Mouse (Mus musculus) kidney, adult 18-20 months (tissue): Measurements from ENCODE around the gene Otoa.

Experiments
- DNase-seq: peaks from one replicate; pipeline ENCODE4 v3.0.0; 2021

The Otoa gene

DNA sequence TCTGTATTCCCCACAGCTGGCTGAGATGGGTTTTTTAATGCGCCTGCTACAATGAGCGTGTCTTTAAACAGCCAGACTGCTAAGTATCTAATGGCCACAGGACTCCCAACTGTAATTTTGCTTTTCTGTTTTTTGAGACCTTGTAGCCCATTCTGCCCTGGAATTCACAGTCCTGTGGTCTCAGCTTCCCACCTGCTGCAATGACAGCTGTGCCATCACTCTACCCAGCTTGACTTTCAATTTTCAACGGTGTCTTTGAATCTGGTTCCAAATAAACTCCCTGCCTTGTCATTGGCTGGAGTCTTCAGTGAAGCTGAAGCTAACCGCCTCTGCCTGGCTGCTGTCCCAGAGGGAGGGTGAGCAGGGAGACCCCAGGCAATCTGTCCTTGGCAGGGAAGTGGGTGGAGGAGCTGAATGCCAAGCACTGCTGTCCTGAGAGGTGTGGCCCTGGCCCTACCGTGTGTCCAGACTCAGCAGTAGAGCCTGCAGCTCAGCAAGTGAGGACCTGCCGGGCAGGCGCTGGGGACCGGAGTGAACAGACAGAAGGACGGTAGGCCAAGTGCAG, 1.6 kb downstream of the Otoa start:
- DNase-seq: no peak

GRCm38 (mm10) chr7:121084840-121085453, 3.5 kb downstream of the Otoa start:
- DNase-seq: no peak

DNA sequence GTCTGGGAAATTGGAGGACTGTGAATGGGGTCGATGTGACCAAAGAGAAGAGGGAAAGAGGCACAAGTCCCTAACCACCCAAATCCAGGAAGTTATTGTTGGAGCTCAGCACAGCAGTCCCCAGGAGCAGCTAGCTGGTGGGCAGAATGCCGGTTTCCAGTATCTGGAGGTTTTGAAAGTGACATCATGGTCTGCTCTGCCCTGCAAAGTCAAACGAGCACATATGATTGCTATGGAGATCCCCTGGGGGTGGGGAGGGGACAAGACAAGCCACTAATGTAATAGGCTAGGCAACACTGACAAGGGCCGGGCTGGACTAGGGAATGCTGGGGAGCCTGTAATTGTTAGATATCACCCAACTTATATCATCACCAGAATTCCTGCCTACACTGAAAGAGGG, 4.0 kb downstream of the Otoa start:
- DNase-seq: no peak

- no peak for DNase-seq
Measured at GRCm38 (mm10) chr7:121088745-121089144, 7.3 kb downstream of the Otoa start.

DNA sequence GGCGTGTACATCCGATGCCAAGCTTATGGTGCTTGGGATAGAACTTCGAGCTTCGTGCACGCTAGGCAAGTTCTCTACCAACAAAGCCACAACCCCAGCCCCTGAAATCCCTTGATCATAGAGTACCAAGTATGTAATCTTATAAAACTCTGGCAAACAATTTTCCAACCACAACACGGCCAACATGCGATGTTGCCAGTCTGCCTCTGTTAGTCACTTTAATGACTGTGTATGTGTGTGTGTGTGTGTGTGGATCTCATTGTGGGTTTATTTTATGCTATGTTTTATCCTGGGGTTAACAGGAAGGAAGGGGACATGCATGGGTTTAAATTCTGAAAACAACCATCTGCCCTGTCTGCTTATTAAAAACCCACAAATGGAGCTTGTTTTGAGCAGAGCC, 9.3 kb downstream of the Otoa start:
- no peak for DNase-seq

DNA sequence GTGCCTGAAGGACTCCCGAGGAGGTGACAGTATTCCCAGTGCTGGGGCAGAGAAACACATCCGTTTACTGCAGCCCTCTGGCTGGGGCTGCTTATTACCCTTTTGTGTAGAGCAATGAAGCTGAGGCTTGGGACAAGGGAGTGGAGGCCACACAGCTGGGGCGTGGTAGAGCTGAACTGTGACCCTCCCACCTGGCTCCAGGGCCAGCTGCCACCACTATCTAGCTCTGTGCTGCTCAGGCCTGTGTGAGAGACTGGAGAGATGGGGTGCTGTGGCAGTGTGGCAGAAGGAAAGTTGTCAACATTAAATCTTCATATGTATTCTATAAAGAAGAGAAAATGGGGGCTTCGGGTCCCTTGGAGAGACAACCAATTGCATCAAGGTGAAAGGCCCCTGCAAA, 11.6 kb downstream of the Otoa start:
- DNase-seq: no peak

DNA sequence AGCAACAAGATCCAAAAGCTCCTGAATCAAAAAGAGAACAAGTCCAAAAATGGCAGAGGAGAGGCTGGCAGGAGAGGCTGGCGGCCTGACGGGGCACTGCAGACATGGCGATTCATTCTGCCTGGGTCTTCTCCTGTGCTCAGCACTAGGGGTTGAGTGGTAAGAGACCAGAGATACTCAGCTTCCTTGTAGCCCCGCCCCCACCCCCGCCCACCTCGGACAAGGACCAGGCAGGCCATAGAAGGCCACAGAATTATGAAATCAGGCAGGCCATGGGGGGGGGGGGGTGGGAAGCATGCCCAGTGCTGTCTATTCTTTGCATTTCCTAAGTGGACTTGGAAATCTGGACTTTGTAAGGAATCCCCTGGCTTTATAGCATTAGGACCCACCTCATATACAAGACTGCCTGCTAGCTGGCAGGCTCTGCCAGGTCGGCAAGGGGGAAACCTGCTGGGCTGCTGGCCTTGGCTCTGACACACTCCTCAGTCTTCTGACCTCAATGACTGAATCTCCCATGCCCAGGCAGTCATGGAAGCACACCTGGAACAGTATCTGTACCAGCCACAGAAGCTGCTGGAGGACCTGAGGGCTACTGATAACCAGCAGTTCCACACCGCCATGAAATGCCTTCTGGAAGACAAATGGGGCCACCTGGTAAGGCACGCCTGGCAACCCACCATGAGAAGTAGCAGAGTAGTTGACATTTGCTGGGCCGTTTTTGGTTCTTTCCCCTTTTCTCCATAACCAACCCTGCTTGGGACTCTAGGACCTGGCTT, 17.4 kb downstream of the Otoa start:
- DNase-seq: no peak

DNA sequence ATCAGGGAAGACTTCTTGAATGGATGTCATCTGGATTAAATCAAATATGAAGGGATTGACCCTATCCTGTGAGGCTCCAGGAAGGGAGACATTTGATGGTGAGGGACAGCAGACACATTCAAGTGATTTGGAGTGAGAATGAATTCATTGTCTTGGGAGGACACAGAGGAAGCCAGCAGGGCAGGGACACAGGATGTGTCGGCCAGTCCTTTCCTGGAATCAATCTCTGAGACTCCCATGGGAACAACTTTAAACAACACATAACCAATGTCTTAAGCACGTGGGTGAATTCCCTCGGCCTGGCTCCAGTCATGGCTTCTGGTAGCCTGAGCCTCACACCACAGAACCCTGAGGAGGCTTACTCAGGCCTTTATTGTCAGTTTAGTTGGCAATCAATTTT, 26.4 kb downstream of the Otoa start:
- DNase-seq: peak; percentile 5

GRCm38 (mm10) chr7:121111321-121111720, 29.9 kb downstream of the Otoa start:
- no peak for DNase-seq

GRCm38 (mm10) chr7:121111762-121112161, 30.3 kb downstream of the Otoa start:
- DNase-seq: no peak

DNA sequence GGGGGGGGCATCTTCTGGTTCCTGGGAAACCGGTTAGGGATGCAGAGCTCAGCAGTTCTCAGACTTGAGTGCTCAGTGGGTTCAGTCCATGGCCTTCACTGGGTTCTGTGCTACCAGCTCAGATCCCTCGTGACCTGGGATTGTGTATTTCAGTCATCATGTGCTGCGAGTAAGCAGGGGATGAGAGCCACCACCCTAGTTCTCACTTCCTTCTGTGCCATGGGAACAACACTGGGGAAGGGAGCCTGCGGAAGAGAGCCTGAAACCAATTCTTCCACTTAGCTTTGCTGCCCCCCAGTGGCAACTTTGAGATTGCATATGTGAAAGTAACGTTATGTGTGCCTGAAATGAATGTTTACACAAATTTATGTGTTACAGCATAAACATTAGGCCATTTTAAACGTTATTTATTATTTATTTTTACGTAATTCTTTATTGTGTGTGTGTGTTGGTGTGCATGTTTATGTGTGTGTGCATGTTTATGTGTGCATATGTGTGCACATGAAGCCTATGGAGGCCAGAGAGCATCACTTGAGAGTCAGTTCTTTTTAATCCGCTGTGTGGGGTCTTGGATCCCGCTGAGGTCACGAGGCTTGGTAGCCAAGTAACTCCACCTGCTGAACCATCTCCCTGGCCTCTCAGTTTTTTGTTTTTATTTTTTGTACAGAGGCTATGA, 38.8 kb downstream of the Otoa start:
- DNase-seq: peak; percentile 85

DNA sequence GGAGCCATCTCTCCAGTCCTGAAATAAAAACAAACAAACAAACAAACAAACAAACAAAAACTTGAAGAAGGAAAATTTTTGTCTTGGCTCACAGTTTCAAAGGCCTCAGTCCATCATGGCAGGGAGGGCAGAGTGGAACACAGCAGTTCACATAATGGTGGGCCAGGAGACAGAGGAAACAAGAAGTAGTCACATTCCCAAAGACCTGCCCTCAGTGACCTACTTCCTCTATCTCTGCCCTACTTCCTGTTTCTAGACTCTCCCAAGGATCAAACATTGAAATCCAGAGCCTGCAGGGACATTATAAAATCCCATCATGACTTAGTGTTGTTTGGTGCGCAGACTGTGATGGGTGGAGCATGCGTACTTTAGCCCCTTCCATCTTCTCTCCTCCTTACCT, 49.4 kb downstream of the Otoa start:
- no peak for DNase-seq

DNA sequence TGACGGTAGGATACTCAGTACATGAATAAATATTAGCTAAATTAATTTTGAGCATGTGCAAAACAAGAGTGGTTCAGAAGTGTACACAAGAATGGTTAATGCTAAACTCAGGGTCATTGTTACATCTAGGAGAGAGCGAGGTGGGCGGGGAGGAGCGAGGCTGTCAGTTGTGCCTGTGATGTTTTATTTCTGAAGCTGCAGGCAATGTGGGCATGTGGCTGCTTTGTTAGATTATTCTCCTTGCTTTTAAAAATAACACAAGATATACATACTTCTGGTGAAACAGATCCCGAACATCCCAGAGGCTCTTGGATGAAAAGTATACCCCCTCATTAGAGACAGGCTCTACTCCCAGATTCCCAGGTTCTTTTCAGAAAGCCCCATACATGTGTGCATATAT, 59.8 kb downstream of the Otoa start:
- no peak for DNase-seq

- DNase-seq: no peak
Measured at GRCm38 (mm10) chr7:121150662-121151061, 69.2 kb downstream of the Otoa start.

DNA sequence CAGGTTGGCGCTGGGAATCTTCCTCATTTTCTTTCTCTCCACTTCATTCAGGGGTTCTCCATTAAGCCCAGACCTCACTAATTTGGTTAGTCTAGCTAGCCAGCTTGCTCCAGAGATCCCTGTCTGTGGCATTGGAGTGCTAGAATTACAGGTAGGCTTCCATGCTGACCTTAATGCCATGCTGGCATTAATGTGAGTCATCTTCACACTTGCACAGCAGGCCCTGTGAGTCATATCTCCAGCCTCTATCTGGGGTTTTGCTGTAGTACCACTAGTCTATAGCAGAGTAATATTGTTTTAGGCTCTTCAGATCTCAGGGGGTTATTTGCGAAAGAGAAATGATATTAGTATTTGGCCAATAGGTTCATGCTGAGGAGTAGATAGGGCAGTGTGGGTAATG, 70.7 kb downstream of the Otoa start:
- DNase-seq: no peak

GRCm38 (mm10) chr7:121165616-121166015, 84.2 kb downstream of the Otoa start:
- DNase-seq: no peak

DNA sequence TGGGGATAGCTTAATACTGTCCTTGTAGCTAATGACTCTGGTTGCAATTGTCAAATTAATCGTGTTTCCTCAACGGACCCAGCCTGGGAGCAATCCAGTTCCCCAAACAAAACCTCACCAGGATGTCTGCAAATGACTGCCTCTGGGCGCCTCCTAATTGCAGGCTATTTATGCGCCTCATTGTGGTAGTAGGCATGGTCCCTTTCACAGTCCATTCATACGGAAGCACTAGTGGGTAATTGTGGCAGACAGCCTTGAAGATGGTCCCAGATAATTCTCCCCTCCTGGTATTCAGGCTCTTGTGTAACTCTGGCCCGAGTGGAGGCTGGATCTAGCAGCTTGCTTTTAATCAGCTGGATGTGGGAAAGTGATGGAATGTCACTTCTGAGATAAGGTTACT, 90.4 kb downstream of the Otoa start:
- DNase-seq: no peak

GRCm38 (mm10) chr7:121187201-121187786, 105.8 kb downstream of the Otoa start:
- DNase-seq: no peak

GRCm38 (mm10) chr7:121188976-121189375, 107.5 kb downstream of the Otoa start:
- no peak for DNase-seq

DNA sequence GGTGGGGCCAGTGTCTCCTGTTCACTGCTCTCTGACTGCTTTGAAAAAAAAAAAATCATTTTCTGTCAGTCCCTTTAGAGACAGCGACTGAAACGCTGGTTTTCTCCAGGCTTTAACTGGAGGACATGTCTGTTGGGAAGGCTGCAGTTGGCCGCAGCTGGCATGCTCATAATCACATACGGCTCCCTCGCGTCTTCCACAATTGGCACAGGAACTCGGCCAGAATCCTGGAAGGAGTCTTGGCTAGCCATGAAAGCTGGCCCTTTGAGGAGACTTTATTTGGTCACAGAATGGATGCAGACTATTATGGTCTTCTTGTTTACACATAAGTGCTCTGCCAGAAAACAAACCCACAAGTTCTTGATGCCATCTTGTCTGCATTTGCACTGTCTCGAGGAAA, 117.5 kb downstream of the Otoa start:
- no peak for DNase-seq

DNA sequence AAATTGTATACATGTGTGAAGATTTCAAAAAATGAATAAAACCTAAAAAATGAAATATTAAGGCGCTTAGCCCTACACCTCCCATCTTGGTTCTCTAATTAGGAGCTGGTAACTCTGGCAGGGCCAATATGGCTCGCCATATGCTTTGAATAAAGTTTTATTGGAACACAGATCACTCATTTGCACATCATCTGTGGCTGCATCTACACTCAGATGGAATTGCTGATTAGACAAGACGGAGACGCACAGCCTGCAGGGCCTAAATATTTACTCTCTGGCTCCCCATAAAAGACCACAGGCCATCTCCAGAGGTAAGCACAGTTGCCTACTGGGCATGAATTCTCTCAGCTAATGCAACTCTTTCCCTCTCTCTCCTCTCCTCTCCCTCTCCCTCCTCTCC, 130.4 kb downstream of the Otoa start:
- no peak for DNase-seq
